Mouse (Mus musculus) CH12.LX (cell line): ENCODE results near the gene Myrf. TPM values are rescaled to one million over a fixed set of nuclear protein-coding genes. Genes with fewer than 3 reads are reported as not detected.

Source experiments
- DNase-seq: peaks from one replicate; pipeline ENCODE4 v3.0.0-alpha.2; 2013; ENCODE audit errors: extremely low read depth
- H3K27ac ChIP-seq: 2 replicates; pipeline ENCODE4 v1.5.1; 2012; ENCODE audit warnings: low read depth, mild to moderate bottlenecking, control low read depth, moderate library complexity; ENCODE audit not compliant: insufficient read depth
- H3K27me3 ChIP-seq: replicated peaks from 2 replicates; pipeline ENCODE3; 2012; ENCODE audit warnings: inconsistent platforms
- H3K36me3 ChIP-seq, 2 experiments: replicated peaks in 1 of 2; 2 replicates each; pipeline versions ENCODE3 to v1.6.1; 2012; ENCODE audit warnings: inconsistent platforms in 1 of 2, low read length in 1 of 2, mild to moderate bottlenecking in 1 of 2, mixed read lengths in 1 of 2, moderate library complexity in 1 of 2; ENCODE audit not compliant: control insufficient read depth in 1 of 2, insufficient read depth in 1 of 2
- H3K4me1 ChIP-seq, 2 experiments: 2 replicates each; pipeline ENCODE4 v1.6.1; 2012; ENCODE audit warnings: inconsistent platforms in 1 of 2, moderate library complexity in 1 of 2; ENCODE audit not compliant: insufficient read depth in 2 of 2, control insufficient read depth in 1 of 2
- H3K4me2 ChIP-seq: 2 replicates; pipeline ENCODE4 v1.6.1; 2012; ENCODE audit warnings: low read depth, mild to moderate bottlenecking, control low read depth; ENCODE audit not compliant: poor library complexity, insufficient read depth, severe bottlenecking
- H3K4me3 ChIP-seq, 3 experiments: fragments of 150-350 bp in 1 of 3; sonication (generic) in 1 of 3; replicated peaks in 1 of 3; 2 replicates each; pipeline versions ENCODE3 to v1.5.1; 2011 to 2012; ENCODE audit warnings: low read depth in 2 of 3, low read length in 2 of 3, mild to moderate bottlenecking in 2 of 3, moderate library complexity in 2 of 3, control low read depth in 1 of 3, improper control_type of control experiment in 1 of 3, inconsistent platforms in 1 of 3, mixed read lengths in 1 of 3; ENCODE audit not compliant: poor library complexity in 1 of 3
- H3K79me2 ChIP-seq: replicated peaks from 2 replicates; pipeline ENCODE4 v1.6.1; 2012; ENCODE audit warnings: mild to moderate bottlenecking, moderate library complexity; ENCODE audit not compliant: control insufficient read depth, poor library complexity, insufficient read depth, severe bottlenecking; ENCODE audit errors: extremely low read depth
- H3K9ac ChIP-seq: 2 replicates; pipeline ENCODE4 v1.6.1; 2012; ENCODE audit warnings: low read depth, mild to moderate bottlenecking, control low read depth, moderate library complexity; ENCODE audit not compliant: insufficient read depth
- H3K9me3 ChIP-seq: replicated peaks from 2 replicates; pipeline ENCODE3; 2012; ENCODE audit warnings: low read length, inconsistent platforms, mixed read lengths
- CHD1 ChIP-seq: IDR thresholded peaks from 2 replicates; pipeline ENCODE4 v1.6.1; 2012; ENCODE audit warnings: low read depth, low read length, improper control_type of control experiment, inconsistent platforms
- CHD2 ChIP-seq: IDR thresholded peaks from 2 replicates; pipeline ENCODE4 v1.6.1; 2011; ENCODE audit warnings: low read length, improper control_type of control experiment
- CTCF ChIP-seq, 2 experiments: IDR thresholded peaks in 1 of 2; conservative IDR thresholded peaks in 1 of 2; 2 replicates each; pipeline ENCODE4 v1.5.1; 2011 to 2012; ENCODE audit warnings: low read depth in 2 of 2, low read length in 2 of 2, improper control_type of control experiment in 1 of 2, inconsistent platforms in 1 of 2, mild to moderate bottlenecking in 1 of 2, moderate library complexity in 1 of 2
- ELF1 ChIP-seq: IDR thresholded peaks from 2 replicates; pipeline ENCODE4 v1.6.1; 2014; ENCODE audit warnings: low read depth, mild to moderate bottlenecking, inconsistent platforms, low read length, improper control_type of control experiment
- EP300 ChIP-seq: IDR thresholded peaks from 2 replicates; pipeline ENCODE4 v1.6.1; 2011; ENCODE audit warnings: low read length, improper control_type of control experiment
- ETS1 ChIP-seq: conservative IDR thresholded peaks from 2 replicates; pipeline ENCODE4 v1.6.1; 2012; ENCODE audit warnings: low read depth, mild to moderate bottlenecking, inconsistent platforms, low read length, improper control_type of control experiment, moderate library complexity
- IRF4 ChIP-seq: IDR thresholded peaks from 2 replicates; pipeline ENCODE4 v1.6.1; 2014; ENCODE audit warnings: low read depth, mild to moderate bottlenecking, inconsistent platforms, low read length, improper control_type of control experiment
- JUN ChIP-seq: IDR thresholded peaks from 2 replicates; pipeline ENCODE4 v1.6.1; 2011; ENCODE audit warnings: low read depth, mild to moderate bottlenecking, low read length, improper control_type of control experiment, moderate library complexity; ENCODE audit not compliant: insufficient read depth
- JUND ChIP-seq: conservative IDR thresholded peaks from 2 replicates; pipeline ENCODE4 v1.6.1; 2011; ENCODE audit warnings: low read depth, low read length, improper control_type of control experiment
- KAT2A ChIP-seq: IDR thresholded peaks from 2 replicates; pipeline ENCODE4 v1.6.1; 2012; ENCODE audit warnings: low read length, improper control_type of control experiment, inconsistent platforms; ENCODE audit not compliant: insufficient replicate concordance
- MAFK ChIP-seq: IDR thresholded peaks from 2 replicates; pipeline ENCODE4 v1.6.1; 2011; ENCODE audit warnings: low read length, improper control_type of control experiment; ENCODE audit not compliant: insufficient replicate concordance
- MXI1 ChIP-seq: IDR thresholded peaks from 2 replicates; pipeline ENCODE4 v1.6.1; 2011; ENCODE audit warnings: mild to moderate bottlenecking, low read depth, low read length, improper control_type of control experiment
- MYC ChIP-seq: IDR thresholded peaks from 2 replicates; pipeline ENCODE4 v1.6.1; 2011; ENCODE audit warnings: low read depth, mild to moderate bottlenecking, improper control_type of control experiment, low read length
- POLR2A ChIP-seq: IDR thresholded peaks from 2 replicates; pipeline ENCODE4 v1.6.1; 2011; ENCODE audit warnings: low read depth, mild to moderate bottlenecking, improper control_type of control experiment, low read length
- POLR2AphosphoS2 ChIP-seq: IDR thresholded peaks from 2 replicates; pipeline ENCODE4 v1.6.1; 2011; ENCODE audit warnings: low read depth, low read length, improper control_type of control experiment
- RAD21 ChIP-seq: IDR thresholded peaks from 2 replicates; pipeline ENCODE4 v1.6.1; 2011; ENCODE audit warnings: low read depth, mild to moderate bottlenecking, low read length, improper control_type of control experiment, moderate library complexity
- RCOR1 ChIP-seq: conservative IDR thresholded peaks from 2 replicates; pipeline ENCODE4 v1.6.1; 2012; ENCODE audit warnings: low read depth, mild to moderate bottlenecking, inconsistent platforms, low read length, improper control_type of control experiment
- SIN3A ChIP-seq: IDR thresholded peaks from 2 replicates; pipeline ENCODE4 v1.6.1; 2012; ENCODE audit warnings: low read length, improper control_type of control experiment, inconsistent platforms
- SMC3 ChIP-seq: IDR thresholded peaks from 2 replicates; pipeline ENCODE4 v1.6.1; 2011; ENCODE audit warnings: low read depth, low read length, improper control_type of control experiment
- TCF12 ChIP-seq: IDR thresholded peaks from 2 replicates; pipeline ENCODE4 v1.6.1; 2014; ENCODE audit warnings: low read depth, mild to moderate bottlenecking, inconsistent platforms, low read length, improper control_type of control experiment
- USF1 ChIP-seq: IDR thresholded peaks from 2 replicates; pipeline ENCODE4 v1.6.1; 2014; ENCODE audit warnings: low read depth, mild to moderate bottlenecking, inconsistent platforms, low read length, improper control_type of control experiment
- ZKSCAN1 ChIP-seq: IDR thresholded peaks from 2 replicates; pipeline ENCODE4 v1.6.1; 2012; ENCODE audit warnings: low read depth, inconsistent platforms, low read length, improper control_type of control experiment, borderline replicate concordance
- ZMIZ1 ChIP-seq: IDR thresholded peaks from 2 replicates; pipeline ENCODE4 v1.6.1; 2012; ENCODE audit warnings: low read depth, mild to moderate bottlenecking, inconsistent platforms, low read length, improper control_type of control experiment
- dilution Hi-C: fragments of 300-500 bp; cut with MboI; formaldehyde crosslinking; loops from 2 replicates; pipeline ENCODE4 v1.14.3; 2020; ENCODE audit warnings: low sequenced_read_pairs; ENCODE audit not compliant: extremely low pct_unique_long_range_greater_than_20kb, extremely low pct_ligation_motif_present
- in situ Hi-C: fragments of 300-500 bp; cut with MboI; formaldehyde crosslinking; loops from 3 replicates; pipeline ENCODE4 v1.14.3; 2019; ENCODE audit warnings: low sequenced_read_pairs, low pct_ligation_motif_present, low pct_unique_long_range_greater_than_20kb, mixed read lengths
- polyA plus RNA-seq: library from polyadenylated mRNA; unstranded; fragments of >175 nt; gene quantifications from 2 replicates; pipeline ENCODE4 v1.2.1, GENCODE M21; 2012; ENCODE audit warnings: low read depth; ENCODE audit not compliant: insufficient read length
- total RNA-seq, 2 experiments: library from RNA; depleted of rRNA; stranded (reverse); fragments of 300-350 nt in 1 of 2; fragments of >200 nt in 1 of 2; gene quantifications; 2 replicates each; pipeline ENCODE4 v1.2.3; 2012 to 2014

Myrf gene
- total and polyA plus RNA-seq, 3 experiments = 0.10 to 0.13 TPM; not detected in 1

DNA sequence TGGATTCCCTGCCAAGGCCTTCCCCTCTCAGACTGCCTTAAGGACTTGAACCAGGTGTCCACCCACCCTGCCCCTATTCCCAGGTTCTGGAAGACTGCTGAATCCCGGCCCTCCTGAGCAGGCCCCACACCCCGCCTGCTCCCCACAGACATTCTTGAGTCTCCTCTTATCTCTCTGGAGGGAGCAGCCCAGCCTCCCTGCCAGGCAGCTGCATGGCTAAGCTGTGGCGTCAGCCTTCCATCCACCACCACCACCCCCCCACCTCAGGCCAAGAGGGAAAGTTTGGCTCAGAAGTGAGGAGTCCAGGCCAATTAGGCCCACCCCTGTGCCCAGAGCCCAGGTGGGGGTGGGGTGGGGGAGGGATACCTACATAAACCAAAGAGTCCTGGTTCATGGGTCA is 2.1 kb downstream of the Myrf start:
- Histone ChIP-seq H3K79me2 (no peaks in the 10 kb centered on the region), H3K9ac (no peak overlapping the region), H3K4me3 (no peak overlapping the region), H3K9me3 (no peaks in the 10 kb centered on the region)
- dilution Hi-C loops = no loop called here
- TF ChIP-seq ZMIZ1 (no peak), IRF4 (no peak), EP300 (no peak)
- TF ChIP-seq, all 38 proteins: peak for 0
- DNase-seq = no peak
- no peaks in the 10 kb centered on the region for H3K4me1 ChIP-seq
- no peaks in the 10 kb centered on the region for H3K36me3 ChIP-seq
- H3K27ac ChIP-seq = no peak overlapping the region
- in situ Hi-C loops = no loop called here
- H3K4me2 ChIP-seq = no peak overlapping the region
- peaks cover 71% of the 10 kb centered on the region for H3K27me3 ChIP-seq

DNA sequence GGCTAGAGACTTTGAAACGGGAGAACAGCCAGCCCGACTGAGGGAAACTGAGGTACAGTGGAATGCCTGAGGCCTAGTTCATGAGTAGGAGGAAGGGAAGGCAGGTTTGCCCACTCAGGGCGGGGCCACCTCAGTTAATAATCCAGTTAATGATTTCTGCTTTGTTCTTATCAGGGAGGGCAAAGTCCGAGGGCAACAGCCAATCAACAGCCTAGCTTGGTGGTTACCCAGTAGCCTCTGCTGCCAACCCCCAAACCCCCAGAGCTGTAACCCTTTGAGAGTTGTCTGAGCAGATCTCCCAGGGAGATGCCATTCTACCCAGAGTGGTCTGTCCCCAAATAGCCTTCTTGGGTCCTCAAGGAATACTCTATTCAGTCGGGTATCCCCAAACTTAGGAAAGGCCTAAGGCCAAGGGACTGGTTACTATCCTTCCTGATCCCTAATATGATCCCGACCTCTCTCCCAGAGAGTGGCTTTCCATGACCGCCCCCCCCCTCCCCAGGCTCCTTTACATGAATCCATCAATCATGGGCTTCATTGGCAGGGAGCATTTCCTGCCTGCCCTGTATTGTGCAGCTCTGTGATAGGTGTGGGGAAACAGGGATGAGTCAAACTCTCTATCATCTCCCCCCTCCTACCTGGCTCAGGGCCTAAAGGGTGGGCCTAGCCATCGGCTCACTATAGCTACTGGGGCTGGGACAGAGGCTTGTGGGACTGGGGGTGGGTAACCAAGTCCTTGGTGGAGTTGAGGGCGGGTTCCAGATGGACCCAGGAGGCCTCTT is 4.6 kb downstream of the Myrf start:
- no peaks in the 10 kb centered on the region for H3K36me3 ChIP-seq
- H3K27ac ChIP-seq = no peak overlapping the region
- H3K79me2 ChIP-seq = no peaks in the 10 kb centered on the region
- in situ Hi-C loops = no loop called here
- no peak for DNase-seq
- dilution Hi-C loops = no loop called here
- no peak for TF ChIP-seq MYC
- no peak for TF ChIP-seq EP300
- no peak for TF ChIP-seq RAD21
- TF ChIP-seq USF1 = no peak
- TF ChIP-seq CHD1 = no peak
- TF ChIP-seq POLR2AphosphoS2 = no peak
- TF ChIP-seq TCF12 = no peak
- no peak for TF ChIP-seq CTCF (conservative IDR thresholded peaks at IDR 0.05 in 1 of 2, IDR thresholded peaks at IDR 0.05 in 1 of 2; ENCODE audit: low read depth in 2 of 2, low read length in 2 of 2)
- no peak for TF ChIP-seq ELF1
- no peaks in the 10 kb centered on the region for H3K4me1 ChIP-seq
- H3K4me3 ChIP-seq = no peak overlapping the region
- no peak overlapping the region for H3K4me2 ChIP-seq
- H3K27me3 ChIP-seq = peaks cover 90% of the 10 kb centered on the region
- H3K9ac ChIP-seq = no peak overlapping the region
- H3K9me3 ChIP-seq = no peaks in the 10 kb centered on the region

GRCm38 (mm10) chr19:10232327-10233017 is 8.1 kb downstream of the Myrf start:
- Histone ChIP-seq H3K4me3 (no peak overlapping the region), H3K9ac (no peak overlapping the region), H3K27me3 (peaks cover 98% of the 10 kb centered on the region), H3K4me1 (no peaks in the 10 kb centered on the region), H3K9me3 (no peaks in the 10 kb centered on the region), H3K36me3 (no peaks in the 10 kb centered on the region), H3K79me2 (no peaks in the 10 kb centered on the region), H3K27ac (no peak overlapping the region), H3K4me2 (no peak overlapping the region)
- DNase-seq = no peak
- in situ Hi-C loops (no loop called here), dilution Hi-C loops (no loop called here)
- TF ChIP-seq TCF12 (no peak), CHD1 (no peak), POLR2AphosphoS2 (no peak), JUN (no peak), MYC (no peak), MAFK (no peak), SIN3A (no peak), CTCF (conservative IDR thresholded peaks at IDR 0.05 in 1 of 2, IDR thresholded peaks at IDR 0.05 in 1 of 2; ENCODE audit: low read depth in 2 of 2, low read length in 2 of 2) (no peak), ETS1 (no peak), POLR2A (no peak), USF1 (no peak), MXI1 (no peak), SMC3 (no peak), RCOR1 (no peak), JUND (no peak), IRF4 (no peak), ZKSCAN1 (no peak), KAT2A (no peak), CHD2 (no peak)
